Mouse (Mus musculus) CH12.LX (cell line): Measurements from ENCODE around the gene Gon7. TPM values are rescaled to one million over a fixed set of nuclear protein-coding genes. Genes with fewer than 3 reads are reported as not detected.

Experiments
- DNase-seq: peaks from one replicate; pipeline ENCODE4 v3.0.0-alpha.2; 2013; ENCODE audit errors: extremely low read depth
- H3K27ac ChIP-seq: 2 replicates; pipeline ENCODE4 v1.5.1; 2012; ENCODE audit warnings: low read depth, mild to moderate bottlenecking, control low read depth, moderate library complexity; ENCODE audit not compliant: insufficient read depth
- H3K27me3 ChIP-seq: replicated peaks from 2 replicates; pipeline ENCODE3; 2012; ENCODE audit warnings: inconsistent platforms
- H3K36me3 ChIP-seq, 2 experiments: replicated peaks in 1 of 2; 2 replicates each; pipeline versions ENCODE3 to v1.6.1; 2012; ENCODE audit warnings: inconsistent platforms in 1 of 2, low read length in 1 of 2, mild to moderate bottlenecking in 1 of 2, mixed read lengths in 1 of 2, moderate library complexity in 1 of 2; ENCODE audit not compliant: control insufficient read depth in 1 of 2, insufficient read depth in 1 of 2
- H3K4me1 ChIP-seq, 2 experiments: 2 replicates each; pipeline ENCODE4 v1.6.1; 2012; ENCODE audit warnings: inconsistent platforms in 1 of 2, moderate library complexity in 1 of 2; ENCODE audit not compliant: insufficient read depth in 2 of 2, control insufficient read depth in 1 of 2
- H3K4me2 ChIP-seq: 2 replicates; pipeline ENCODE4 v1.6.1; 2012; ENCODE audit warnings: low read depth, mild to moderate bottlenecking, control low read depth; ENCODE audit not compliant: poor library complexity, insufficient read depth, severe bottlenecking
- H3K4me3 ChIP-seq, 3 experiments: fragments of 150-350 bp in 1 of 3; sonication (generic) in 1 of 3; replicated peaks in 1 of 3; 2 replicates each; pipeline versions ENCODE3 to v1.5.1; 2011 to 2012; ENCODE audit warnings: low read depth in 2 of 3, low read length in 2 of 3, mild to moderate bottlenecking in 2 of 3, moderate library complexity in 2 of 3, control low read depth in 1 of 3, improper control_type of control experiment in 1 of 3, inconsistent platforms in 1 of 3, mixed read lengths in 1 of 3; ENCODE audit not compliant: poor library complexity in 1 of 3
- H3K79me2 ChIP-seq: replicated peaks from 2 replicates; pipeline ENCODE4 v1.6.1; 2012; ENCODE audit warnings: mild to moderate bottlenecking, moderate library complexity; ENCODE audit not compliant: control insufficient read depth, poor library complexity, insufficient read depth, severe bottlenecking; ENCODE audit errors: extremely low read depth
- H3K9ac ChIP-seq: 2 replicates; pipeline ENCODE4 v1.6.1; 2012; ENCODE audit warnings: low read depth, mild to moderate bottlenecking, control low read depth, moderate library complexity; ENCODE audit not compliant: insufficient read depth
- H3K9me3 ChIP-seq: replicated peaks from 2 replicates; pipeline ENCODE3; 2012; ENCODE audit warnings: low read length, inconsistent platforms, mixed read lengths
- BHLHE40 ChIP-seq: IDR thresholded peaks from 2 replicates; pipeline ENCODE4 v1.6.1; 2011; ENCODE audit warnings: mild to moderate bottlenecking, low read depth, low read length, improper control_type of control experiment
- CHD1 ChIP-seq: IDR thresholded peaks from 2 replicates; pipeline ENCODE4 v1.6.1; 2012; ENCODE audit warnings: low read depth, low read length, improper control_type of control experiment, inconsistent platforms
- CHD2 ChIP-seq: IDR thresholded peaks from 2 replicates; pipeline ENCODE4 v1.6.1; 2011; ENCODE audit warnings: low read length, improper control_type of control experiment
- CTCF ChIP-seq, 2 experiments: IDR thresholded peaks in 1 of 2; conservative IDR thresholded peaks in 1 of 2; 2 replicates each; pipeline ENCODE4 v1.5.1; 2011 to 2012; ENCODE audit warnings: low read depth in 2 of 2, low read length in 2 of 2, improper control_type of control experiment in 1 of 2, inconsistent platforms in 1 of 2, mild to moderate bottlenecking in 1 of 2, moderate library complexity in 1 of 2
- E2F4 ChIP-seq: IDR thresholded peaks from 2 replicates; pipeline ENCODE4 v1.6.1; 2011; ENCODE audit warnings: low read depth, low read length, improper control_type of control experiment; ENCODE audit not compliant: insufficient replicate concordance
- ELF1 ChIP-seq: IDR thresholded peaks from 2 replicates; pipeline ENCODE4 v1.6.1; 2014; ENCODE audit warnings: low read depth, mild to moderate bottlenecking, inconsistent platforms, low read length, improper control_type of control experiment
- EP300 ChIP-seq: IDR thresholded peaks from 2 replicates; pipeline ENCODE4 v1.6.1; 2011; ENCODE audit warnings: low read length, improper control_type of control experiment
- GABPA ChIP-seq: IDR thresholded peaks from 2 replicates; pipeline ENCODE4 v1.6.1; 2012; ENCODE audit warnings: low read depth, low read length, improper control_type of control experiment, inconsistent platforms; ENCODE audit not compliant: insufficient replicate concordance
- HCFC1 ChIP-seq: IDR thresholded peaks from 2 replicates; pipeline ENCODE4 v1.6.1; 2012; ENCODE audit warnings: low read depth, mild to moderate bottlenecking, inconsistent platforms, low read length, improper control_type of control experiment
- IRF4 ChIP-seq: IDR thresholded peaks from 2 replicates; pipeline ENCODE4 v1.6.1; 2014; ENCODE audit warnings: low read depth, mild to moderate bottlenecking, inconsistent platforms, low read length, improper control_type of control experiment
- JUN ChIP-seq: IDR thresholded peaks from 2 replicates; pipeline ENCODE4 v1.6.1; 2011; ENCODE audit warnings: low read depth, mild to moderate bottlenecking, low read length, improper control_type of control experiment, moderate library complexity; ENCODE audit not compliant: insufficient read depth
- JUND ChIP-seq: conservative IDR thresholded peaks from 2 replicates; pipeline ENCODE4 v1.6.1; 2011; ENCODE audit warnings: low read depth, low read length, improper control_type of control experiment
- KAT2A ChIP-seq: IDR thresholded peaks from 2 replicates; pipeline ENCODE4 v1.6.1; 2012; ENCODE audit warnings: low read length, improper control_type of control experiment, inconsistent platforms; ENCODE audit not compliant: insufficient replicate concordance
- MAFK ChIP-seq: IDR thresholded peaks from 2 replicates; pipeline ENCODE4 v1.6.1; 2011; ENCODE audit warnings: low read length, improper control_type of control experiment; ENCODE audit not compliant: insufficient replicate concordance
- MAX ChIP-seq: IDR thresholded peaks from 2 replicates; pipeline ENCODE4 v1.6.1; 2011; ENCODE audit warnings: low read length, improper control_type of control experiment
- MAZ ChIP-seq: IDR thresholded peaks from 2 replicates; pipeline ENCODE4 v1.6.1; 2012; ENCODE audit warnings: low read depth, mild to moderate bottlenecking, inconsistent platforms, low read length, improper control_type of control experiment, moderate library complexity
- MEF2A ChIP-seq: IDR thresholded peaks from 2 replicates; pipeline ENCODE4 v1.6.1; 2014; ENCODE audit warnings: low read depth, mild to moderate bottlenecking, inconsistent platforms, low read length, improper control_type of control experiment, borderline replicate concordance
- MXI1 ChIP-seq: IDR thresholded peaks from 2 replicates; pipeline ENCODE4 v1.6.1; 2011; ENCODE audit warnings: mild to moderate bottlenecking, low read depth, low read length, improper control_type of control experiment
- MYC ChIP-seq: IDR thresholded peaks from 2 replicates; pipeline ENCODE4 v1.6.1; 2011; ENCODE audit warnings: low read depth, mild to moderate bottlenecking, improper control_type of control experiment, low read length
- NELFE ChIP-seq: IDR thresholded peaks from 2 replicates; pipeline ENCODE4 v1.6.1; 2011; ENCODE audit warnings: low read depth, low read length, improper control_type of control experiment
- NRF1 ChIP-seq: IDR thresholded peaks from 2 replicates; pipeline ENCODE4 v1.6.1; 2014; ENCODE audit warnings: low read depth, mild to moderate bottlenecking, inconsistent platforms, low read length, improper control_type of control experiment, moderate library complexity
- PAX5 ChIP-seq: IDR thresholded peaks from 2 replicates; pipeline ENCODE4 v1.6.1; 2012; ENCODE audit warnings: low read length, inconsistent platforms, mixed read lengths
- POLR2A ChIP-seq: IDR thresholded peaks from 2 replicates; pipeline ENCODE4 v1.6.1; 2011; ENCODE audit warnings: low read depth, mild to moderate bottlenecking, improper control_type of control experiment, low read length
- POLR2AphosphoS2 ChIP-seq: IDR thresholded peaks from 2 replicates; pipeline ENCODE4 v1.6.1; 2011; ENCODE audit warnings: low read depth, low read length, improper control_type of control experiment
- RAD21 ChIP-seq: IDR thresholded peaks from 2 replicates; pipeline ENCODE4 v1.6.1; 2011; ENCODE audit warnings: low read depth, mild to moderate bottlenecking, low read length, improper control_type of control experiment, moderate library complexity
- RCOR1 ChIP-seq: conservative IDR thresholded peaks from 2 replicates; pipeline ENCODE4 v1.6.1; 2012; ENCODE audit warnings: low read depth, mild to moderate bottlenecking, inconsistent platforms, low read length, improper control_type of control experiment
- SIN3A ChIP-seq: IDR thresholded peaks from 2 replicates; pipeline ENCODE4 v1.6.1; 2012; ENCODE audit warnings: low read length, improper control_type of control experiment, inconsistent platforms
- SMC3 ChIP-seq: IDR thresholded peaks from 2 replicates; pipeline ENCODE4 v1.6.1; 2011; ENCODE audit warnings: low read depth, low read length, improper control_type of control experiment
- TBP ChIP-seq: conservative IDR thresholded peaks from 2 replicates; pipeline ENCODE4 v1.6.1; 2011; ENCODE audit warnings: low read depth, low read length, improper control_type of control experiment
- TCF12 ChIP-seq: IDR thresholded peaks from 2 replicates; pipeline ENCODE4 v1.6.1; 2014; ENCODE audit warnings: low read depth, mild to moderate bottlenecking, inconsistent platforms, low read length, improper control_type of control experiment
- UBTF ChIP-seq: IDR thresholded peaks from 2 replicates; pipeline ENCODE4 v1.6.1; 2012; ENCODE audit warnings: low read depth, mild to moderate bottlenecking, inconsistent platforms, low read length, improper control_type of control experiment, moderate library complexity
- USF1 ChIP-seq: IDR thresholded peaks from 2 replicates; pipeline ENCODE4 v1.6.1; 2014; ENCODE audit warnings: low read depth, mild to moderate bottlenecking, inconsistent platforms, low read length, improper control_type of control experiment
- USF2 ChIP-seq: conservative IDR thresholded peaks from 2 replicates; pipeline ENCODE4 v1.6.1; 2011; ENCODE audit warnings: low read depth, low read length, improper control_type of control experiment
- ZC3H11A ChIP-seq: IDR thresholded peaks from 2 replicates; pipeline ENCODE4 v1.6.1; 2012; ENCODE audit warnings: low read depth, mild to moderate bottlenecking, inconsistent platforms, low read length, improper control_type of control experiment
- ZKSCAN1 ChIP-seq: IDR thresholded peaks from 2 replicates; pipeline ENCODE4 v1.6.1; 2012; ENCODE audit warnings: low read depth, inconsistent platforms, low read length, improper control_type of control experiment, borderline replicate concordance
- ZMIZ1 ChIP-seq: IDR thresholded peaks from 2 replicates; pipeline ENCODE4 v1.6.1; 2012; ENCODE audit warnings: low read depth, mild to moderate bottlenecking, inconsistent platforms, low read length, improper control_type of control experiment
- ZNF384 ChIP-seq: IDR thresholded peaks from 2 replicates; pipeline ENCODE4 v1.6.1; 2012; ENCODE audit warnings: low read depth, low read length, improper control_type of control experiment, inconsistent platforms
- dilution Hi-C: fragments of 300-500 bp; cut with MboI; formaldehyde crosslinking; loops from 2 replicates; pipeline ENCODE4 v1.14.3; 2020; ENCODE audit warnings: low sequenced_read_pairs; ENCODE audit not compliant: extremely low pct_unique_long_range_greater_than_20kb, extremely low pct_ligation_motif_present
- in situ Hi-C: fragments of 300-500 bp; cut with MboI; formaldehyde crosslinking; loops from 3 replicates; pipeline ENCODE4 v1.14.3; 2019; ENCODE audit warnings: low sequenced_read_pairs, low pct_ligation_motif_present, low pct_unique_long_range_greater_than_20kb, mixed read lengths
- polyA plus RNA-seq: library from polyadenylated mRNA; unstranded; fragments of >175 nt; gene quantifications from 2 replicates; pipeline ENCODE4 v1.2.1, GENCODE M21; 2012; ENCODE audit warnings: low read depth; ENCODE audit not compliant: insufficient read length
- total RNA-seq, 2 experiments: library from RNA; depleted of rRNA; stranded (reverse); fragments of 300-350 nt in 1 of 2; fragments of >200 nt in 1 of 2; gene quantifications; 2 replicates each; pipeline ENCODE4 v1.2.3; 2012 to 2014

Gene Gon7
- total and polyA plus RNA-seq, 3 experiments: 20.9 to 30.0 (median 21.1) TPM

DNA sequence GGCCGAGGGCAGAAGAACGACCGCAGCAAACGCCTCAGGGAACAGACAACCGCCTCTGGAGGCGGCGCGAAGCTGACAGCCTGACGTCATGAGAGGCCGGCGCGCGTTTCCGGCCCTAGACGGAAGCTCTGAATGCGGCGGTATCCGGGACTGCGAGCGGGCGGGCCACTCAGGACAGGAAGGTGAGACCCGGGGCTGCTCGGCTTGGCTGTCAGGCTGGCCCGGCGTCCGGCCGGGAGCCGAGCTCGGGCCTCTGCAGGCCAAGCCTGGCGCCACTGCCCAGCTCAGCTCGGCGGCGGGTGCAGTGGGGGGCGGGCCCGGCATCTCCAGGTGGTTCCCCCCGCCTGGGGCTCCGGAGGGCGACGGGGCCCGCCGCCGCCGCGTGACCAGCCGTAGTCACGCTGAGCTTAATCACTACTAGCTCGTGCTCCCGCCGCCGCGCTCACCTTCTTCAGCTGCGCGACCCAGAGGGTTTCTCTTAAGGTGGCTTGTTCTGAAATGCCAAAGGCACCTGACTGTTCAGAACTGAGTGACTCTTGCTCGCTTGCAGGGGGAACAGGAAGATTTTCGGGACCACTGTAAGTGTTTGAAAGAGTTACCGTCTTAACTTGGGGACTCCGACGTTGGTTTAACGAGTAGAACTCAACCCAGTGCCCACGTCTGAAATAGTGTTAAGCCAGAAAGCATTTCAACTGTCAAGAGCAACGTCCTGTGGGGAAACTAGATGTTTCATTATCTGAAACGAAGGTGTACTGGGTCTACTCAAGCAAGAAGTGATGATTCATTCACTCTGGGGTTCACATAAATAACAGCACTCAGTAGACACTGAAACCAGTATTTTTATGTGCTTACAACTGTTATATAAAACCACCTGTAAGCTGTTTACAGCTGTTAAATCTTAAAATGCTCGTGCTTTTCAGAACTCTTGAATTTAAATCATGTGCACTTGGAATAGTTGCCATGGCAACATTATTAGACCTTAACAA lies 13.7 kb downstream of the Gon7 start, which contains the start of the genes Moap1 and Tmem251:
Moap1 (minus strand) TSS at position 73 of the 986 bp plus-strand sequence.
Tmem251 (plus strand) TSS at position 174 of the 986 bp plus-strand sequence.
- H3K4me3 ChIP-seq: peak within 1 kb of the TSS; percentile 78 to 84 (median 80)
- no peaks in the 10 kb centered on the region for H3K9me3 ChIP-seq
- dilution Hi-C loops: no loop called here
- peaks cover 0 to 33% of the 10 kb centered on the region in 2 experiments; a peak in 2 of 4 replicates for H3K4me1 ChIP-seq
- H3K79me2 ChIP-seq: peaks cover 35% of the 10 kb centered on the region
- DNase-seq: peak; percentile 90
- in situ Hi-C loops: loop anchor here (10.0 kb wide), 1 partner anchor 321 kb away; no protein-coding TSS in a partner anchor
- H3K4me2 ChIP-seq: peak within 1 kb of the TSS; percentile 90
- peaks cover 7 to 47% of the 10 kb centered on the region in 2 experiments for H3K36me3 ChIP-seq
- H3K27me3 ChIP-seq: no peaks in the 10 kb centered on the region
- peak within 1 kb of the TSS; percentile 65 for H3K27ac ChIP-seq
- peak within 1 kb of the TSS; percentile 81 for H3K9ac ChIP-seq
- TF ChIP-seq MAZ (no peak), KAT2A (0 out of 2 replicates have a peak, but pooled peaks have one; percentile 46), RCOR1 (peak; percentile 72; the same call in 1 of the 2 replicates), EP300 (no peak), USF2 (no peak), GABPA (0 out of 2 replicates have a peak, but pooled peaks have one; percentile 16), POLR2AphosphoS2 (peak; percentile 76; the same call in 1 of the 2 replicates), BHLHE40 (peak; percentile 87), ELF1 (peak; percentile 86), RAD21 (no peak), NELFE (peak; percentile 78), ZC3H11A (no peak), MYC (0 out of 2 replicates have a peak, but pooled peaks have one; percentile 43), MAFK (no peak), PAX5 (no peak), IRF4 (peak; percentile 50; the same call in 1 of the 2 replicates), JUND (no peak), CHD1 (no peak), JUN (no peak), MAX (peak; percentile 68), ZKSCAN1 (no peak), CHD2 (no peak), USF1 (no peak), HCFC1 (peak; percentile 78), ZNF384 (no peak), TBP (peak; percentile 37; the same call in 1 of the 2 replicates), TCF12 (peak; percentile 81), ZMIZ1 (peak; percentile 88), SMC3 (no peak), SIN3A (peak; percentile 92), NRF1 (no peak), MEF2A (no peak), E2F4 (0 out of 2 replicates have a peak, but pooled peaks have one; percentile 66), UBTF (peak; percentile 57; the same call in 1 of the 2 replicates), POLR2A (peak; percentile 87), CTCF (conservative IDR thresholded peaks at IDR 0.05 in 1 of 2, IDR thresholded peaks at IDR 0.05 in 1 of 2; ENCODE audit: low read depth in 2 of 2, low read length in 2 of 2) (no peak), MXI1 (peak; percentile 81)
